Mouse (Mus musculus): Measurements from ENCODE around the gene Trp53rkb.

Trp53rkb gene

GRCm38 (mm10) chr2:166792355-166792754, at the start of gene Trp53rkb:
Gene Trp53rkb, plus strand, starts transcription at chr2:166792531.
- no peak for DNase-seq

GRCm38 (mm10) chr2:166743504-166743903, 48.8 kb upstream of the Trp53rkb start:
- DNase-seq, result no peak

- DNase-seq, result no peak
Observed at GRCm38 (mm10) chr2:166744433-166744832, 47.9 kb upstream of the Trp53rkb start.

- peak; percentile 25 for DNase-seq
Observed at GRCm38 (mm10) chr2:166745849-166746248, 46.5 kb upstream of the Trp53rkb start.

- peak; percentile 64 for DNase-seq
Observed at GRCm38 (mm10) chr2:166746261-166746913, 45.9 kb upstream of the Trp53rkb start.

DNA sequence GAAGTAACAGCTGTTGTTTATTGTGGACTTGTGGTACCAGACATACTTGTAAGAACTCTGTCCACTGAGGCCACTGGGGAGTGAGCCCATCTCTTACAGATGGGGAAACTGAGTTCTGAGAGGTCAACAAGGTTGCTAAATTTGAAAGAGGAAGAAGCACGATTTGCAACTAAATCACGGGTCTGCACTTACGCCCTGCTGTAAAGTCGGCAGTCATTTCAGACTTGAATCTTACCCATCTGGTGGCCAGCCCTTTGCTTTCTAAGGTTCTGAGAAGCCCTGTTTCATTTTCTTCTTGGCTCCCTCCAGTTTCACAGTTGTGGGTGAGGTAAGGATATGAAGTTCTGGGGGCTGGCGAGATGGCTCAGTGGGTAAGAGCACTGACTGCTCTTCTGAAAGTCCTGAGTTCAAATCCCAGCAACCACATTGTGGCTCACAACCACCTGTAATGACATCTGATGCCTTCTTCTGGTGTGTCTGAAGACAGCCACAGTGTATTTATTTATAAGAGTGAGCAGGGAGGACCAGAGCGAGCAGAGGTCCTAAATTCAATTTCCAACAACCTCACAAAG, 41.6 kb upstream of the Trp53rkb start:
- DNase-seq, result no peak

- no peak for DNase-seq
Observed at GRCm38 (mm10) chr2:166754194-166754593, 38.1 kb upstream of the Trp53rkb start.

DNA sequence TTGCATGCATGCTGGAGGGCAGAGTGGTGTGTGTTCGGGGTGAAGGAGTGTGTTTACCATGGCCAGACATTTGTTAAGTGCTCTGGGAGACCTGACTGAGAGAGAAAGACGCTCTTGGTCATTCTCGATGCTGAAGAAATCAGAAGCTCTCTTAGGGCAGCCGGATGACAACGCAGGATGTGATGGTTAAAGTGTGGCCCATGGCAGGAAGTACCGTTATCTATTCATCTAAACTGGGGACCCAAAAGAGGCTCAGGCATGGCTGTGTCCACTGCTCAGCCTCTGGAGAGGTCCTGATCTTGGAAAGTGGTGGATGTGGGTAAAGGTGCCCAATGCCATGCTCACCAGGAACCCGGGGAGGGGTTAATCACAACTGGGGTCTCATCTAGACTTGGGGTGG, 37.6 kb upstream of the Trp53rkb start:
- no peak for DNase-seq

- no peak for DNase-seq
Observed at GRCm38 (mm10) chr2:166757969-166758368, 34.4 kb upstream of the Trp53rkb start.

DNA sequence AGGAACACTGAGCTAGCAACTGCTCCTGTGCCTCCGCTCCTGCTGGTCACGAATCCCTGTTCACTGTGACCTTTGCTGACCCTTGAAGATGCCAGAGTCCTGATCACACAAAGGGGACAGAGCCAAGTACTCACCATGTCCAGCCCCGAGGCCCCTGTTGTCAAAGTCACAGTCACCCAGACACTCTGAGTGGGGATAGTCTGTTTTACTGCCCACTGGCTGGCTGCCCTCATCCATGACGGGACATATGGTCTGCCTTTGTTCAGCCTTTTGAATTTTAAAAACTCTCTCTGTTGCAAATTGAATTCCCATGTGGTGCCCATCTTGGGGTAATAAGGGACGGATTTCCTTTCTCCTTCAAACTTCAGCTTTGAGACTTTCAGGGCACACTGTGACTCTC, 28.3 kb upstream of the Trp53rkb start:
- no peak for DNase-seq

GRCm38 (mm10) chr2:166767591-166767990, 24.7 kb upstream of the Trp53rkb start:
- DNase-seq, result no peak

GRCm38 (mm10) chr2:166771396-166771795, 20.9 kb upstream of the Trp53rkb start:
- peak; percentile 29 for DNase-seq

DNA sequence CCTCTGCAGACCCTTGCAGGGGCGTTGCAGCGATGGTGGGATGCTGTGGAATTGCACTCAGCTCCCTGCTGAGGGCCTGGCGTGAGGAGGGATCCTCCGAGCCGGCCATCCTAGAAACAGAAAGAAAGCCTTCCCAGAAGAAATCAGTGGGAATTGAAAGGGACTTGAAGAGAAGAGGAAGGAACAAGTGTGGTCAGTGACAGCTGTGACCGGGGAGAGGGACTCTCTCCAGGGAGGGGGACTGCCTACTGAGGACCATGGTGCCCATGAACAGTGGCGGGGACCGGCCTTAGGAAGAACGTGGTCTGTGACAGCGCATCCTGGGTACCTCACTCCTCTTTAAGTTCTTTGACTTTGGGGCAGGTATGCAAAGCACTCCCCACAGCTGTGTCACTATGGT, 18.7 kb upstream of the Trp53rkb start:
- DNase-seq, result no peak

DNA sequence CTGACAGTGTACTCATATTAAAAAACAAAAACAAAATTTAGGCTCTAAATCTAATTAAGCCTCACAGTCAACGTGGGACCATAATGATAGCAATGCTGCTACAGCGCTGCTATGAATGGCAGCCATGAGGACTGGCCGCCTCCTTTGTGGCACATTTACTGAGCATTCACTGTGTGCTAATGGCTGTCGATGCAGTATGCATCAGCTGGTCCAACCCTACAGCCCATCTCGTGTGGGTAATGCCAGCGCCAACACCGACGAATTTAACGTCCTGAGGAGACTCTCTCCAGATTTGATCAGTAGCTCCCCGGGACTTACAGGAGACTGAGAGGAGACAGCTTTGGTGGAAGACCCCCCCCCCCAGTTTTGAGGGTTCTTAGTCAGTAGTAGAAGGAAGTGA, 18.1 kb upstream of the Trp53rkb start:
- DNase-seq, result no peak

- DNase-seq, result no peak
Observed at GRCm38 (mm10) chr2:166775357-166775893, 16.9 kb upstream of the Trp53rkb start.

DNA sequence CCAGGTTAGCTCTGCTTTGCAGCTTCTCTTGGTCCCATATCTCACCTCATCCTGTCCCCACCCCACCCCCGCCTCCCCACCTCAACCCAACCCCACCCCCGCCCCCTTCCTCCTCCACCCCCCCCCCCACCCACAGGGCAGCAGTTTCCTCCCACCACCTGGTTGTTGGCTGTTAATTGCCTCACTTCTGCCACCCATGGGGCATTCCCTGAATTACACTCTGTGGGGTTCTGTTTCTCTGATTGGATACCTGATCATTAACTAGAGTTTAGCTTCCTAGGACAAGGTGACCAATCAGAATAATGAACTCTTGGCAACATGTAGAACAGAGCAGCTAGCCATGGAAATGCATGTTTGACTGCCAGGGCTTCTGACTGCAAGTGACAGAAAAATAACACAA, 16.1 kb upstream of the Trp53rkb start:
- DNase-seq, result peak; percentile 42

GRCm38 (mm10) chr2:166779956-166780355, 12.4 kb upstream of the Trp53rkb start:
- DNase-seq, result no peak

DNA sequence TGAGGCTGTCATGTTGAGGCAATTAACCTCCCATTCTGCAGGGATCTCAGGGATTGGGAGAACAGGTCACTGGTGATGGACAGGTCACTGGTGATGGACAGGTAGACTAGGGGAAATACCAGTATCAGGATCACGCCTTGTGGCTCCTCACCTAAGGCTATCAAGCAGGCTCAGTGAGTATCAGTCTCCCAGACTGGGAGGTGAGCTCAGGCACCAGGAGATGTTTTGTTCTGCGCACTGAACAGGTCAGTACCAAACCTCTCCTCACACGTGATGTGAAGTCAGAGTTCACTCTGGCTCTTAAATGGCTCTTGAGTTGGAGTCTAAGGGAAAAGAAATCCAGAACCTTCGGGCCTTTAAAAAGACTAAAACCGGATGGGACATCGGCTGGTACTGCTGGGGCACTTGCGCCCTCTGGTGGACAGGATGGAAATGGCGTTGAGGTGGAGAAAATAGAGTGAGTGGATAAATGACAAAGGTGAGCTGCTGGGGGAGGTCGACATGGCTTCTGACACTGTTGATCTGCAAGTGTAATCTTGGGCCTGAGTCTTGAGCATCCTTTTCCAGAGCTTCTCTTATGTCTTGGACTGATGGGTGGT, 11.3 kb upstream of the Trp53rkb start:
- peak; percentile 77 for DNase-seq

DNA sequence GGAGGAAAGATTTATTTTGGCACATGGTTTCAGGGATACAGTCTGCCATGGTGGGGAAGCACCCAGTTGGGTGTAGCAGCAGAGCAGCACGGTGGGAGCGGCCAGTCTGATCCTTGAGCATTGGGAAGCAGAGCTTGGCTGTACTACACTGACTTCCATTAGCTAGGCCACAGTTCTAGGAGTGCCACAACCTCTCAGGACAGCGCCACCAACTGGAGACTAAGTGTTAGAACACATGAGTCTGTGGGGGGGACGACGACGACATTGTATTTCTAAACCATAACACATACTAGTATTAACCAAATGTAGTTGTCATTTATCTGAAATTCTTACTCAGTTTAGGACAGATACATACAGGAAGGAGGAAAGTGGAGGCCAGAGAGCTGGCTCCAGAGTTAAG, 8.0 kb upstream of the Trp53rkb start:
- no peak for DNase-seq

DNA sequence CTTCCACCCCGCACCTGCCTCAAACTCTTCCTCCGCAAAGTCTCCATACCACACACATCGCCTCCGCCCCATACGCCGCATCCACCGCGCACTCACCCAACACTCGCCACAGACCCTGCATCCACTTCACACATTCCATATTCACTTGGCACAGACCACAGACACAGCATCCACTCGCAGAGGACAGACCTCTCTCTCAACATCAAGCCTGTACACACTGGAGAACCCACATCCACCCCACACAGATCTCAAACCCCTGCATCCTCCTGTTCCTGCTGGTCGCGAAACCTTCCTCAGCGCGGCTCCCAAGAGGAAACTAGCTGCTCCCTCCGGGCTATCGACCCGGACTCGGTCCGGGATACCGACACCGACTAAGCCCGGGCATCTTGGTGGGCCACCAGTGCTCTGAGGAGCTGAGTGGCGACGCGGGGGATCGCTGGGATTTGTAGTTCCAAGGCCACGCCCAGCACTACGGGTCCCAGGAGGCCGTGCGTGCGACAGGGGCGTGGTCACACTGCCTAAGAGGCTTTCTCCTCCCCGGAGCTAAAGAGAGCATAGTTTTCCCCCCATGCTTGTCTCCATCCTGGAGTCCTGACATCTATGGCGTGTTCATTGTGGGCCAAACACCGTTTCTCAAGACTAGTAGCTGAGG, 5.9 kb upstream of the Trp53rkb start:
- DNase-seq, result peak; percentile 91

- DNase-seq, result peak; percentile 43
Observed at GRCm38 (mm10) chr2:166791738-166792137, 593 bp upstream of the Trp53rkb start.

DNA sequence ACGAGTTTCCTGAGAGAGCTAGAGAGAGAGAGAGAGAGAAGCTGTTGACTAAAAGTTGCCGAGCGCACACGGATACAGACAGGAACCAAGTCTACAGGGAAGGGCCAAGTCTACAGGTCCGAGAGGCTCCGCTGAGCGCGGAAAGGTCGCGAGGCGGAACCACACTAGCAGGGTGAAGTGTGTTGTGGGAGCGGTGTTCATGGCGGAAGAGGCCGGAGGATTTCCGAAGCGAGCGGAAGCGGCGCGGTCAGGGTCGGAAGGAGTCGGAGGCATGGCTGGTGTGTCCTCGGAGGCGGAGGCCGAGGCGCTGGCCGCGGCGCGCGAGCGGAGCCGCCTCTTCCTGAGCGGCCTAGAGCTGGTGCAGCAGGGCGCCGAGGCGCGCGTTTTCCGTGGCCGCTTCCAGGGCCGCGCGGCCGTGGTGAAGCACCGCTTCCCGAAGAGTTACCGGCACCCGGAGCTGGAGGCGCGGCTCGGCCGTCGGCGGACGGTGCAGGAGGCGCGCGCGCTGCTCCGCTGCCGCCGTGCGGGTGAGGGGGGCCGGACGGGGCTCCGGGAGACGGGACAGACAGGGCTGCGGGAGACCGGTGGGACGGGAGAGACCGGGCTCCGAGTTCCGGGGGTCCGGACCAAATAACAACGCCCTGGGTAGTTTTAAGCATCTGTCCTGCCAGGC, 1.3 kb downstream of the Trp53rkb start:
- peak; percentile 85 for DNase-seq

Data from liver (tissue).